Mouse (Mus musculus) lung, adult 2 months (tissue): ENCODE results near the gene Pfn4.

ENCODE experiments used
- CTCF ChIP-seq: fragments of 200-500 bp; IDR thresholded peaks from 2 replicates; pipeline ENCODE4 v1.5.1; 2011; ENCODE audit warnings: mild to moderate bottlenecking, low read length, control low read depth; ENCODE audit not compliant: insufficient read depth
- POLR2A ChIP-seq: fragments of 200-500 bp; IDR thresholded peaks from 2 replicates; pipeline ENCODE4 v1.6.1; 2011; ENCODE audit warnings: low read depth, mild to moderate bottlenecking, control low read depth, low read length, borderline replicate concordance; ENCODE audit errors: extremely low read depth

GRCm38 (mm10) chr12:4742183-4742582, 26.6 kb upstream of the Pfn4 start:
- TF ChIP-seq CTCF (no peak), POLR2A (no peak)
